Mouse (Mus musculus) forebrain, postnatal 0 days (tissue): Measurements from ENCODE around the gene Rest. TPM values are rescaled to one million over a fixed set of nuclear protein-coding genes. Genes with fewer than 3 reads are reported as not detected.

Experiments used
- ATAC-seq: fragments of 200-750 bp; cut with Nextera tagmentation; 2 replicates; pipeline ENCODE4 v1.8.0; 2017; ENCODE audit warnings: mild to moderate bottlenecking, moderate library complexity
- DNase-seq: peaks from one replicate; pipeline ENCODE4 v3.0.0-alpha.2; 2015
- H3K27ac ChIP-seq: fragments of 300-500 bp; sonication (generic); 2 replicates; pipeline ENCODE4 v1.5.1; 2014; ENCODE audit warnings: low read depth, mild to moderate bottlenecking, antibody characterized with exemption, low read length, moderate library complexity, mixed read lengths
- H3K27me3 ChIP-seq: fragments of 300-500 bp; sonication (generic); 2 replicates; pipeline ENCODE4 v1.6.1; 2014; ENCODE audit warnings: mild to moderate bottlenecking, low read length, mixed read lengths; ENCODE audit not compliant: insufficient read depth
- H3K36me3 ChIP-seq: fragments of 300-500 bp; sonication (generic); 2 replicates; pipeline ENCODE4 v1.6.1; 2014; ENCODE audit warnings: mild to moderate bottlenecking, moderate library complexity; ENCODE audit not compliant: insufficient read depth
- H3K4me1 ChIP-seq: fragments of 300-500 bp; sonication (generic); 2 replicates; pipeline ENCODE4 v1.6.1; 2014; ENCODE audit warnings: antibody characterized with exemption; ENCODE audit not compliant: insufficient read depth
- H3K4me2 ChIP-seq: fragments of 300-500 bp; sonication (generic); 2 replicates; pipeline ENCODE4 v1.6.1; 2014; ENCODE audit warnings: low read depth, mild to moderate bottlenecking, moderate library complexity
- H3K4me3 ChIP-seq: fragments of 300-500 bp; sonication (generic); 2 replicates; pipeline ENCODE4 v1.5.1; 2014; ENCODE audit warnings: low read depth, low read length, mixed read lengths
- H3K9ac ChIP-seq: fragments of 300-500 bp; sonication (generic); 2 replicates; pipeline ENCODE4 v1.6.1; 2014; ENCODE audit warnings: mild to moderate bottlenecking
- H3K9me3 ChIP-seq: fragments of 300-500 bp; sonication (generic); 2 replicates; pipeline ENCODE4 v1.6.1; 2016; ENCODE audit warnings: low read length
- CTCF ChIP-seq: sonication (generic); IDR thresholded peaks from 2 replicates; pipeline ENCODE4 v1.5.1; 2016; ENCODE audit warnings: antibody characterized with exemption, control low read depth, low read depth
- WGBS: fragments of 180-500 bp; shearing (Covaris S2); extraction: QIAGEN DNeasy Blood & Tissue Kit; methylation state at CpG from one replicate; pipeline ENCODE4 v1.1.7; 2014; 5-methylcytosine and 5-hydroxymethylcytosine counted together
- polyA plus RNA-seq: library from polyadenylated mRNA; unstranded; fragments of >200 nt; fragmentation: Nextera tagmentation; extraction: Ambion mirVana; gene quantifications from 2 replicates; pipeline ENCODE4 v1.2.1, GENCODE M21; 2015
- total RNA-seq: library from RNA; depleted of rRNA; stranded (reverse); fragments of >200 nt; gene quantifications from 2 replicates; pipeline ENCODE4 v1.2.3, GENCODE M21; 2014

Gene Rest
- total and polyA plus RNA-seq, 2 experiments from 2014 or later, result 3.1 to 8.3 TPM

DNA sequence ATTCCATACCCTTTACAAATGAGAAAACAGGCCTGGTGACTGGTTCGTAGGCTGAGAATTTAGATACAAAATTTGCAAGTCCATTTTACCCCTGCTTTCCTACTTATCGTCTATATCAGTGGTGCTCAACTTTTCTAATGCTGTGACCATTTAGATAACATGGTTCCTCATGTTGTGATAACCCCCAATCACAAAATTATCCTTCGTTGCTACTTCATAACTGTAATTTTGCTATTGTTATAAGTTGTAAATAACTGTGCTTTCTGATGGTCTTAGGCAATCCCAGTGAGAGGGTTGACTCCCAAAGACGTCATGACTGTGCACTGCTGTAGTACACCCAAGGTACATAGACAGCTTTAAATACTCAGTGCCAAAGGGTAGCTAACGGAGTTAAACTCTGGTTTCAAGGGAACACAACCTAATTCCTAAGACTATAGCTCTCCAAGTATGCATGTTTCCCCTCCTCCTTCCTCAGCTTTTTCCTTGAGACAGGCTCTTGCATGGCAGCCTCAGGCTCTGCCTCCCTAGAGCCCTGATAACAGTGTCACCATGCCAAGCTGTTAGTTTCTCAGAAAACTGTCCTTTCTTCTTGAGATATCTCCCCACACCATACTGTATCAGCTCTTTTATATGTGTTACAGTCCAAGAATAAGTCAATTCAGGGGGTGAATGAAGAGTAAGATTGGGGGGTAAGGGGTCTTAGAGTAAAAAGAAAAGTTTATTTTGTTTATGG lies 42.7 kb downstream of the Rest start:
- WGBS, result 82% methylated on average over 5 of the region's 5 CpGs
- peak overlapping the region; percentile 99 for H3K4me2 ChIP-seq

DNA sequence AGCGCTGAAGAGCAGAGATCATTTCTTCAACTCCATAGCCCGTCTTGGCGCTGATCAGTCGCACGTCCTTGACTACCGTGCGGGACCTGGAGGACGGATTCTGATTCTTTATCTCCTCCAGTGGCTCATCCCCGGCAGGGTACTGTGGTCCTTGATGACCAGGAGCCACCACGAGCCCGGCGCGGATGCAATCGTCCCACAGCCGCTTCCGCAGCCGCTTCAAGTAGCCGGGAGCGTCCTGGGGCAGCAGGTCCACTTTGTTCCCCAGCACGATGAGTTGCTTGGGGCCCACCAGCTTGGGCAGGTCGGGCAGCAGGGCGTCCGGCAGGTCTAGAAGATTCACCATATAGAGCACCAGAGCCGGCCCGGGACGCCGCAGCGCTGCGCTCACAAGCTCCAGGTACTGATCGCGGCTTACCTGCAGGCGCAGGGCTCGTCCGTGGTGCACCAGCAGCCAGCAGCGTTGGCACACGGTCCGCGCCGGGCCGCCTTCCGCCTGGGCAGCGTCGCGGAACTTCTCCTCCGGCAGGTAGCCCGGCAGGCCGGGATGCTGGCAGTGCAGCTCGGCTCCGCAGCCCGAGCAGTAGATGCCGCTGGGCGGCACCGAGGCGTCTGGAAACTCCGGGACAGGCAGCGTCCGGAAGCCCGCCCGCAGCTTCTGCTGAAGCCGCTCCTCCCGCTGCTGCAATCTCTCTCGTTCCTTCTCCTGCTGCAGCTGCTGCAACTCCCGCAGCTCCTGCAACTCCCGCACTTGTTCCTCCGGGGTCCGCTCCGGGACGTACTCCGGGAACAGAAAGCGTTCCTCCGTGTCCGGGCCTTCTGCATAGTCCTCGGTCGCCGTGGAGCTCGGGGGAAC lies 44.0 kb downstream of the Rest start:
- H3K4me1 ChIP-seq, result peaks cover 23% of the 10 kb centered on the region
- peak; percentile 3 for DNase-seq
- no peak; the same call in 1 of the 2 replicates for ATAC-seq
- H3K9ac ChIP-seq, result peak overlapping the region; percentile 90
- no peaks in the 10 kb centered on the region for H3K27me3 ChIP-seq
- no peak for TF ChIP-seq CTCF
- 1% methylated on average over 76 of the region's 76 CpGs for WGBS
- H3K27ac ChIP-seq, result peak overlapping the region; percentile 93
- peak overlapping the region; percentile 81 for H3K4me3 ChIP-seq
- H3K4me2 ChIP-seq, result peak overlapping the region; percentile 99
- peaks cover 26% of the 10 kb centered on the region for H3K36me3 ChIP-seq
- no peaks in the 10 kb centered on the region for H3K9me3 ChIP-seq

More for the DNA sequence above, 42.7 kb downstream of the Rest start:
- DNase-seq (no peak), ATAC-seq (no peak)
- 0 out of 2 replicates have a peak overlapping the region, but pooled peaks have one; percentile 23 for H3K9ac ChIP-seq
- no peak overlapping the region for H3K27ac ChIP-seq
- H3K4me3 ChIP-seq, result peak overlapping the region; percentile 81
- no peak for TF ChIP-seq CTCF
- no peaks in the 10 kb centered on the region for H3K9me3 ChIP-seq
- peaks cover 23% of the 10 kb centered on the region for H3K4me1 ChIP-seq
- H3K27me3 ChIP-seq, result no peaks in the 10 kb centered on the region
- H3K36me3 ChIP-seq, result peaks cover 23% of the 10 kb centered on the region

DNA sequence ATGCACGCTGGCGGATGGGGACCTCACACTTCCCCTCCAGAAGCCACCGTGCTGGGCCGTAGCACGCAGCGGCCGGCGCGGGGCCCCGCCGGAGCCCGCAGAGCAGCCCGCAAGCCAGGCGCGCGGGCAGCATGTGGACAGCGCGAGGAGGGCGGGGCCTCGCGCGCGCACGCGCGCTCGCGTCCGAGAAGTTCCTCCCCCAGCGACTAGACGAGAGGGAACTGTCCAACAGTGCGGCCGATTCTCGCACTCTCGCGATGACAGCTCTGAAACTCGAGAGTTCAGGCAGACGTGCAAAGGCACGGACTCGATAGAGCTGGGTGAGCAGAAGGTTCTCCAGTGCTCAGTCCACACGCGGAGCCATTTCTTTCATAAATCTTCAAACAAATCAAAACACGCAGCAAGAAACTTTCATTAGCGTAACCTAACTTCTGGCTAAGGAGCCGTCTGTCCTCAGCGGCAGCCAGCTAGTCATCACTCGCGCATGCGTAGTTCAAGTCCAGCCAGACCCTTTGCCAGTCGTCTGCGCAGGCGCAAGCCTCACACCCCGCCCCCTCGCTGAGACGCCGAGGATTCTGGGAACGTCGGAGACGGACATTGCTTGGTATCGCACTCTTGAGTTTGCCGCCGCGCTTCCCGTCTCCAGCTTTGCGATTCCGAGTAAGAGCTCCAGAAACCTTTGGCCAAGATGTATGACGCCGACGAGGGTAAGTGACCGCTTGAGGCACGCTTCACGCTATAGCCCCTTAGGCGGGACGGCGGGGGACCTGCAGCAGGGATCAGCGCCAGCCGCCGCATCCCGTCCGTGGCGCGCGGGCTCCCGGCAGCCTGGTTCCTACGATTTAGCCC lies 44.9 kb downstream of the Rest start, which contains the start of the genes Noa1 and Polr2b:
Noa1 (minus strand) TSS at position 161 of the 849 bp plus-strand sequence.
Polr2b (plus strand) TSS at position 224 of the 849 bp plus-strand sequence.
- DNase-seq (peak; percentile 100), ATAC-seq (peak; percentile 96)
- Histone ChIP-seq H3K9me3 (no peaks in the 10 kb centered on the region), H3K4me2 (peak within 1 kb of the TSS; percentile 99), H3K4me3 (peak within 1 kb of the TSS; percentile 81), H3K9ac (peak within 1 kb of the TSS; percentile 90), H3K36me3 (peaks cover 33% of the 10 kb centered on the region), H3K4me1 (peaks cover 23% of the 10 kb centered on the region), H3K27ac (peak within 1 kb of the TSS; percentile 93), H3K27me3 (no peaks in the 10 kb centered on the region)
- under 1% methylated on average over 85 of the region's 85 CpGs for WGBS
- 0 out of 2 replicates have a peak, but pooled peaks have one; percentile 28 for TF ChIP-seq CTCF

- no peak for TF ChIP-seq CTCF
- ATAC-seq (no peak), DNase-seq (no peak)
- WGBS, result 96% methylated on average over 4 of the region's 4 CpGs
- H3K4me3 ChIP-seq, result no peak overlapping the region
- H3K9me3 ChIP-seq, result no peaks in the 10 kb centered on the region
- peaks cover 9% of the 10 kb centered on the region; the same call in 1 of the 2 replicates for H3K4me1 ChIP-seq
- H3K36me3 ChIP-seq, result peaks cover 46% of the 10 kb centered on the region
- no peak overlapping the region for H3K4me2 ChIP-seq
- no peaks in the 10 kb centered on the region for H3K27me3 ChIP-seq
- no peak overlapping the region for H3K27ac ChIP-seq
- no peak overlapping the region for H3K9ac ChIP-seq
These were observed 48.9 kb downstream of the Rest start for GRCm38 (mm10) chr5:77314206-77314605.

- WGBS, result 92% methylated on average over 6 of the region's 6 CpGs
- H3K4me2 ChIP-seq, result no peak overlapping the region
- H3K9me3 ChIP-seq, result no peaks in the 10 kb centered on the region
- TF ChIP-seq CTCF, result no peak
- no peak overlapping the region for H3K27ac ChIP-seq
- H3K36me3 ChIP-seq, result peaks cover 48% of the 10 kb centered on the region
- no peak overlapping the region for H3K9ac ChIP-seq
- no peaks in the 10 kb centered on the region for H3K27me3 ChIP-seq
- no peak for ATAC-seq
- no peak overlapping the region for H3K4me3 ChIP-seq
- DNase-seq, result no peak
- H3K4me1 ChIP-seq, result peaks cover 9% of the 10 kb centered on the region; the same call in 1 of the 2 replicates
These were observed 49.7 kb downstream of the Rest start for GRCm38 (mm10) chr5:77314986-77315385.

DNA sequence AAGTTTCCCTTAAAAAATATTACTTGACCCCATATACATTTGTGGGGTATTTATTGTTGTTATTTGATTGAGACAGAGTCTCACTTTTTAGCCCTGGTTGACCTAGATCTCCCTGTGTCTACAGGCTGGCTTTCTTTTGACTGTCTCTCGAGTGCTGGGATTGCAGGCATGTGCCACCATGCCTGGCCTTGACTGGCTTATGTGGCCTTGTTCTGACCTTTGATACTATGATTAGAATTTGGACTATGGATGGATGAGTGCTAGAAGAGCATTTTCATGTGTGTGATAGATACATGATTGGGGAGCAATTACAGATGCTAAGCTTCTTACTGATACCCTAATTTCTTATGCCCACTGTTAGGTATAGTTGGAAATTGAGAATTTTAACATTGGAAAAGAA lies 59.6 kb downstream of the Rest start:
- no peak for TF ChIP-seq CTCF
- Histone ChIP-seq H3K9ac (no peak overlapping the region), H3K4me1 (no peaks in the 10 kb centered on the region), H3K36me3 (peaks cover 73% of the 10 kb centered on the region), H3K4me3 (no peak overlapping the region), H3K27ac (no peak overlapping the region), H3K9me3 (no peaks in the 10 kb centered on the region), H3K4me2 (no peak overlapping the region), H3K27me3 (no peaks in the 10 kb centered on the region)
- no peak for DNase-seq
- no peak for ATAC-seq
- 90% methylated on average over 1 of the region's 1 CpGs for WGBS
